Mouse (Mus musculus): ENCODE measurements at regions not wholly inside any gene's neighbourhood (a gene's known extent, or its start where the extent isn't known, plus 50 kb on each side); places are given as distances from the start of the nearest gene placed in this dataset.
A peak's percentile ranks its signal among the peaks of the same experiment; 100 is the strongest.

- TF ChIP-seq CTCF (IDR thresholded peaks at IDR 0.05; ENCODE audit: borderline replicate concordance, insufficient read depth, low read depth, low read length) (no peak), POLR2A (IDR thresholded peaks at IDR 0.05; ENCODE audit: borderline replicate concordance, insufficient read depth, low read length) (no peak)
Observed at GRCm38 (mm10) chr10:92073873-92074390, 648.3 kb downstream of the Nedd1 start.

GRCm38 (mm10) chr10:92044783-92045182 is 677.4 kb downstream of the Nedd1 start:
- H3K4me3 ChIP-seq (replicated peaks; ENCODE audit: insufficient read depth, low read depth, low read length): no peak overlapping the region
- H3K4me1 ChIP-seq (ENCODE audit: control insufficient read depth, insufficient read depth, low read length): peaks cover 7% of the 10 kb centered on the region; the same call in 1 of the 2 replicates
- DNase-seq: peak; percentile 49 to 75
- TF ChIP-seq CTCF (IDR thresholded peaks at IDR 0.05; ENCODE audit: borderline replicate concordance, insufficient read depth, low read depth, low read length): no peak
- no peak for TF ChIP-seq POLR2A (IDR thresholded peaks at IDR 0.05; ENCODE audit: borderline replicate concordance, insufficient read depth, low read length)
- no peak overlapping the region for H3K27ac ChIP-seq (ENCODE audit: insufficient read depth, low read length)
- H3K27me3 ChIP-seq (ENCODE audit: control insufficient read depth, insufficient read depth, low read length): no peaks in the 10 kb centered on the region; the same call in 1 of the 2 replicates

More at GRCm38 (mm10) chr10:92073873-92074390, 648.3 kb downstream of the Nedd1 start:
- peak in 1 of 2 experiments; percentile 1 for DNase-seq
- 59% methylated on average over 5 of the region's 5 CpGs for WGBS
- Histone ChIP-seq H3K27me3 (ENCODE audit: control insufficient read depth, insufficient read depth, low read length) (no peaks in the 10 kb centered on the region), H3K4me3 (replicated peaks; ENCODE audit: insufficient read depth, low read depth, low read length) (no peak overlapping the region), H3K27ac (ENCODE audit: insufficient read depth, low read length) (no peak overlapping the region), H3K4me1 (ENCODE audit: control insufficient read depth, insufficient read depth, low read length) (no peaks in the 10 kb centered on the region)

GRCm38 (mm10) chr10:92036176-92036575 is 686.0 kb downstream of the Nedd1 start:
- Histone ChIP-seq H3K27ac (ENCODE audit: insufficient read depth, low read length) (no peak overlapping the region), H3K27me3 (ENCODE audit: control insufficient read depth, insufficient read depth, low read length) (no peaks in the 10 kb centered on the region; the same call in 1 of the 2 replicates), H3K4me1 (ENCODE audit: control insufficient read depth, insufficient read depth, low read length) (no peaks in the 10 kb centered on the region), H3K4me3 (replicated peaks; ENCODE audit: insufficient read depth, low read depth, low read length) (no peak overlapping the region)
- 10% methylated on average over 3 of the region's 3 CpGs for WGBS
- no peak for TF ChIP-seq CTCF (IDR thresholded peaks at IDR 0.05; ENCODE audit: borderline replicate concordance, insufficient read depth, low read depth, low read length)
- no peak for TF ChIP-seq POLR2A (IDR thresholded peaks at IDR 0.05; ENCODE audit: borderline replicate concordance, insufficient read depth, low read length)
- peak in 1 of 2 experiments; percentile 7 for DNase-seq

GRCm38 (mm10) chr10:92030221-92030620 is 692.0 kb downstream of the Nedd1 start:
- DNase-seq: no peak
- Histone ChIP-seq H3K27ac (ENCODE audit: insufficient read depth, low read length) (no peak overlapping the region), H3K27me3 (ENCODE audit: control insufficient read depth, insufficient read depth, low read length) (no peaks in the 10 kb centered on the region; the same call in 1 of the 2 replicates), H3K4me1 (ENCODE audit: control insufficient read depth, insufficient read depth, low read length) (no peaks in the 10 kb centered on the region), H3K4me3 (replicated peaks; ENCODE audit: insufficient read depth, low read depth, low read length) (no peak overlapping the region)
- 84% methylated on average over 4 of the region's 4 CpGs for WGBS
- no peak for TF ChIP-seq CTCF (IDR thresholded peaks at IDR 0.05; ENCODE audit: borderline replicate concordance, insufficient read depth, low read depth, low read length)
- no peak for TF ChIP-seq POLR2A (IDR thresholded peaks at IDR 0.05; ENCODE audit: borderline replicate concordance, insufficient read depth, low read length)

DNA sequence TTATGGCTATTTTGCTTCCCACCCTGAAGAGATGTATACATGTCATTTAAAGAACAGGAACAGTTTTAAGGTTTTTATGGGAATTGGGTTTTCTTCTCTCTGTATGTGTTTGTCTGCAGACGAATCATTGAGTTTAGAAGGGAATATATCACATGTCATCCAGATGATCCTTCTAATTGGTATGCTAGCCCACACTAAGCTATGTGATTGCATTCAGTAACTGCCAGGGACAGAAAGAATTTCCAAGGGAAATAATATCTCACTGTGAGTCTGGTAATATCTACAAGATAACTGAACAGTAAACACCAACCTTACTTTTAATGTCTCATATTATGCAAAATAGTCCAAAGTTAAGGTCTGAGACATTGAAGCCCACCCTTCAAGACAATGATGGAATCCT is 698.0 kb downstream of the Nedd1 start:
- Histone ChIP-seq H3K4me1 (ENCODE audit: control insufficient read depth, insufficient read depth, low read length) (no peaks in the 10 kb centered on the region), H3K4me3 (replicated peaks; ENCODE audit: insufficient read depth, low read depth, low read length) (no peak overlapping the region), H3K27me3 (ENCODE audit: control insufficient read depth, insufficient read depth, low read length) (no peaks in the 10 kb centered on the region), H3K27ac (ENCODE audit: insufficient read depth, low read length) (no peak overlapping the region)
- WGBS: 91% methylated on average over 1 of the region's 1 CpGs
- DNase-seq: no peak
- TF ChIP-seq CTCF (IDR thresholded peaks at IDR 0.05; ENCODE audit: borderline replicate concordance, insufficient read depth, low read depth, low read length): no peak
- TF ChIP-seq POLR2A (IDR thresholded peaks at IDR 0.05; ENCODE audit: borderline replicate concordance, insufficient read depth, low read length): no peak

- TF ChIP-seq POLR2A (IDR thresholded peaks at IDR 0.05; ENCODE audit: borderline replicate concordance, insufficient read depth, low read length) (no peak), CTCF (IDR thresholded peaks at IDR 0.05; ENCODE audit: borderline replicate concordance, insufficient read depth, low read depth, low read length) (no peak)
- Histone ChIP-seq H3K4me1 (ENCODE audit: control insufficient read depth, insufficient read depth, low read length) (no peaks in the 10 kb centered on the region), H3K27ac (ENCODE audit: insufficient read depth, low read length) (no peak overlapping the region), H3K4me3 (replicated peaks; ENCODE audit: insufficient read depth, low read depth, low read length) (no peak overlapping the region), H3K27me3 (ENCODE audit: control insufficient read depth, insufficient read depth, low read length) (no peaks in the 10 kb centered on the region)
- no peak for DNase-seq
- WGBS: 10% methylated on average over 1 of the region's 1 CpGs
Observed at GRCm38 (mm10) chr10:92021036-92021435, 701.2 kb downstream of the Nedd1 start.

GRCm38 (mm10) chr10:92009551-92009950 is 712.7 kb downstream of the Nedd1 start:
- 84% methylated on average over 10 of the region's 10 CpGs for WGBS
- no peak for TF ChIP-seq CTCF (IDR thresholded peaks at IDR 0.05; ENCODE audit: borderline replicate concordance, insufficient read depth, low read depth, low read length)
- no peak for TF ChIP-seq POLR2A (IDR thresholded peaks at IDR 0.05; ENCODE audit: borderline replicate concordance, insufficient read depth, low read length)

DNA sequence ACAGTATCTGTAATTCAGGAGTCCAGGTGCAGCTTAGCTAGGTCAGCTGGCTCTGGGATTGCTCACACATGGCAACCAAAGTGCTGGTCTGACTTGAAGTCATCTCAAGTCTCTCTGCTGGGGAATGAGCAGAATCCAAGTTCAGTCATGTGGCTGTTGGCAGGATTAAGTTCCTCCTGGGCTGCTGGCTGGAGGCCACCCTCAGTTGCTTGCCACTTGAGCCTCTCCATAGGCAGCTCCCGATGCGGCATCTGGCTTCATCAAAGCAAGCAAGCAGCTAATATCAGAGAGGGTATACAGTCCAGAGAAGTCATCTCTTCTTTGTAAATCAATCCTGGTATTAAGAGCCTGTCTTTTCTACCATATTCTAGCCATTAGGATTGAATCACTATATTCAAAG is 714.3 kb downstream of the Nedd1 start:
- DNase-seq: peak; percentile 29 to 44
- no peaks in the 10 kb centered on the region for H3K4me1 ChIP-seq (ENCODE audit: control insufficient read depth, insufficient read depth, low read length)
- 9% methylated on average over 2 of the region's 2 CpGs for WGBS
- no peak for TF ChIP-seq POLR2A (IDR thresholded peaks at IDR 0.05; ENCODE audit: borderline replicate concordance, insufficient read depth, low read length)
- H3K27ac ChIP-seq (ENCODE audit: insufficient read depth, low read length): no peak overlapping the region
- H3K27me3 ChIP-seq (ENCODE audit: control insufficient read depth, insufficient read depth, low read length): no peaks in the 10 kb centered on the region
- H3K4me3 ChIP-seq (replicated peaks; ENCODE audit: insufficient read depth, low read depth, low read length): no peak overlapping the region

More at GRCm38 (mm10) chr10:92009551-92009950, 712.7 kb downstream of the Nedd1 start:
- DNase-seq: no peak
- Histone ChIP-seq H3K27ac (ENCODE audit: insufficient read depth, low read length) (no peak overlapping the region), H3K4me1 (ENCODE audit: control insufficient read depth, insufficient read depth, low read length) (no peaks in the 10 kb centered on the region), H3K27me3 (ENCODE audit: control insufficient read depth, insufficient read depth, low read length) (no peaks in the 10 kb centered on the region), H3K4me3 (replicated peaks; ENCODE audit: insufficient read depth, low read depth, low read length) (no peak overlapping the region)
